Mouse (Mus musculus) kidney, postnatal 25 days (tissue): ENCODE results near the gene Klhl22.

Experiments
- DNase-seq, 2 experiments: peaks; one replicate each; pipeline ENCODE4 v3.0.0; 2021; ENCODE audit warnings: mixed read lengths in 2 of 2

Klhl22 gene

DNA sequence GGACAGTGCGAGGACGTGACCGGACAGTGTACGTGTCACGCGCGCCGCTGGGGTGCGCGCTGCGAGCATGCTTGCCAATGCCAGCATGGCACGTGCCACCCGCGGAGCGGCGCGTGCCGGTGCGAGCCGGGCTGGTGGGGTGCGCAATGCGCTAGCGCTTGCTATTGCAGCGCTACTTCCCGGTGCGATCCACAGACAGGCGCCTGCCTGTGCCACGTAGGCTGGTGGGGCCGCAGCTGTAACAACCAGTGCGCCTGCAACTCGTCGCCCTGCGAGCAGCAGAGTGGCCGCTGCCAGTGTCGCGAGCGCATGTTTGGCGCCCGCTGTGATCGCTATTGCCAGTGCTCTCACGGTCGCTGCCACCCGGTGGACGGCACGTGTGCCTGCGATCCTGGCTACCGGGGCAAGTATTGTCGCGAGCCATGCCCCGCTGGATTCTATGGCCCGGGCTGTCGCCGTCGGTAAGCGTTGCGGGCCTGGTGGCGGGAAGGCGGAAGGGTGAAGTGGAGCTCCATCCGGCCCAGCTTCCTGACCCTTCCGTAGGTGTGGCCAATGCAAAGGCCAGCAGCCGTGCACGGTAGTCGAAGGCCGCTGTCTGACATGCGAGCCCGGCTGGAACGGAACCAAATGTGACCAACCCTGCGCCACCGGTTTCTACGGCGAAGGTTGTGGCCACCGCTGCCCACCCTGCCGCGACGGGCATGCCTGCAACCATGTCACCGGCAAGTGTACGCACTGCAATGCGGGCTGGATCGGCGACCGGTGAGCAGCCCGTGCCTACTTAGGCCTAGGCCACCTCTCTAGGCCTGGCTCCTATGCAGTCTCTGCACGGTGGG, 43.6 kb downstream of the Klhl22 start:
- peak; percentile 38 to 71 for DNase-seq

DNA sequence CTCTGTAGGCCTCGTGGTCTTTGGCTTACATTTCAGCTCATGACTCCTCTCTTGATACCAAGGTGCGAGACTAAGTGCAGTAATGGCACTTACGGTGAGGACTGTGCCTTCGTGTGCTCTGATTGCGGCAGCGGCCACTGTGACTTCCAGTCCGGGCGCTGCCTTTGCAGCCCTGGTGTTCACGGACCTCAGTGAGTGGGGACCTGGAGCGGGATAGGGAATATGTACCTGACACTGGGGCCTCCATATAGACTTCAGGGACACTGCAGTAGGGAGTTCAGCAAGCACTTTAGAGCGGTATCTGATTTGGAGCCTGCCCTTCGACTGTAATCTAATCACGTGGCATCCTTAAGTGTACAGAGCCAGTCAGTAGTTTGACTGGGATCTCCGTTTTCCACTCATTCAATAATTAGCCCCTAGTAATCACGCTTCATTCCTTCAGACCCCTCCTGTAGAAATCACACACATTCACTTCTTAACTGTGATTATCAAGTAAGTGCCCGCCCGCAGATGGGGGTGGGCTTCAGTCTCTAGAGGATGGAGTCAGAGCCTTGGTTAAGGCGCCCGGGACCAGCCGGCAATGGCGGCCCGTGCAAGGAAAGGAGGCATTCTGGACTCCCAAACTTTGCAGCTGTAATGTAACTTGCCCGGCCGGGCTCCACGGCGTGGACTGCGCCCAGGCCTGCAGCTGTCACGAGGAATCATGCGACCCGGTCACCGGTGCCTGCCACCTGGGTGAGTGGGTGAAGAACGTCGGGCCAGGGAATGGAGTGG, 44.4 kb downstream of the Klhl22 start:
- DNase-seq: no peak

DNA sequence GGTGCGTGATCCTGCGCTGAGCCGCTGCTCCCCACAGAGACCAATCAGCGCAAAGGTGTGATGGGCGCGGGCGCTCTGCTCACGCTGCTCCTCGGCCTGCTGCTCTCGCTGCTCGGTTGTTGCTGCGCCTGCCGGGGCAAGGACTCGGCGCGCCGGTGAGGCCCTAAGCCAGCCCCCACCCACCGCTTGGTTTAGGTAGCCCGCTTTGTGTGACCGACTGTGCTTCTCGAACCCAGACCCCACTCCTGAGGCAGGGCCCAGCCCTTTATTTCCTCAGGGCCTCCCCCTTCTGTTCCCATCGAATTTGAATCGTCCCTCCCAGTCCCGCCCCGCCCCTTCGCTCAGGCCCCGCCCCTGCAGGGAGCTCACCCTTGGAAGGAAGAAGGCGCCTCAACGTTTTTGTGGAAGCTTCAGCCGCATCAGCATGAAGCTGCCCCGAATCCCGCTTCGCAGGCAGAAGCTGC, 45.1 kb downstream of the Klhl22 start:
- DNase-seq: peak; percentile 42 to 51

DNA sequence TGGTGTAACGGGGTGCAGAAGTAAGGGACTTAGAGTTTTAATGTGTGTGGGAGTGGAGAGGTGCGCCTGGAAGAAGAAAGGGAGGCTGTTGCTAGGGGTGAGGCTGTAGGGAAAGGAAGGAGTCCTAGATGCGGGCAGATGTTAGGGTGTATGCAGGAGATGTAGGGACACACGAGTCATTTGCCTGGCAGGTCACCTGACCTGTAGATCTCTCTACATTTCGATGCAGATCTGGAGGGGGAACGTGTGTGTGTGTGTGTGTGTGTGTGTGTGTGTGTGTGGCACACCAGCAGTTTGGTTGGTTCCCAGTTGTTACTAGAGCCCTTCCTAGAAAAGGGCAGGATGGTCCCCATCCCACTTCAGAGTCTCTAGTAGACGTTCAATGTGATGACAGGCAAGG, 45.6 kb downstream of the Klhl22 start:
- DNase-seq: no peak

DNA sequence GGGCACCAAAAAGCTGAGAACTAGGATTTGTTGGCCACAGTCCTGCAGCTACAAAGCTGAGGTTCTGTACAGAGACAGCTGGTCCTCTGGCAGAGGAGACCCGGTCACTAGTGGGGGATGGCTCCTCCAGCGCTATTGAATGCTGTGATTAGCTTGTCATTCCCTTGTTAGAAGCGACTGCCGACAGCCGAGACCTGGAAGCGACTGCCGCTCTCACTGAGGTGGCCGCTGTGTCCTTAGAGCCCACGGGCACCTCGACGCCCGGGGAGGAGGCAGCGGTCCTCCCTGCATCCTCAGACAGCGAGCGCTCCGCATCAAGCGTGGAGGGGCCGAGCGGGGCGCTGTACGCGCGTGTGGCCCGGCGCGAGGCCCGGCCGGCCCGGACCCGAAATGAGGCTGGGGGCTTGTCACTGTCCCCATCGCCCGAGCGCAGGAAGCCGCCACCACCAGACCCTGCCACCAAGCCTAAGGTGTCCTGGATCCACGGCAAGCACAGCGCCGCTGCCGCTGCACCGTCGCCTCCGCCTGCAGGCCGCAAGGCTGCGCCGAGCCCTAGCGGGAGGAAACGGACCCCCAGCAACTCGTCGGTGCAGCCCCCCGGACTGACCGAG, 47.3 kb downstream of the Klhl22 start:
- DNase-seq: no peak

DNA sequence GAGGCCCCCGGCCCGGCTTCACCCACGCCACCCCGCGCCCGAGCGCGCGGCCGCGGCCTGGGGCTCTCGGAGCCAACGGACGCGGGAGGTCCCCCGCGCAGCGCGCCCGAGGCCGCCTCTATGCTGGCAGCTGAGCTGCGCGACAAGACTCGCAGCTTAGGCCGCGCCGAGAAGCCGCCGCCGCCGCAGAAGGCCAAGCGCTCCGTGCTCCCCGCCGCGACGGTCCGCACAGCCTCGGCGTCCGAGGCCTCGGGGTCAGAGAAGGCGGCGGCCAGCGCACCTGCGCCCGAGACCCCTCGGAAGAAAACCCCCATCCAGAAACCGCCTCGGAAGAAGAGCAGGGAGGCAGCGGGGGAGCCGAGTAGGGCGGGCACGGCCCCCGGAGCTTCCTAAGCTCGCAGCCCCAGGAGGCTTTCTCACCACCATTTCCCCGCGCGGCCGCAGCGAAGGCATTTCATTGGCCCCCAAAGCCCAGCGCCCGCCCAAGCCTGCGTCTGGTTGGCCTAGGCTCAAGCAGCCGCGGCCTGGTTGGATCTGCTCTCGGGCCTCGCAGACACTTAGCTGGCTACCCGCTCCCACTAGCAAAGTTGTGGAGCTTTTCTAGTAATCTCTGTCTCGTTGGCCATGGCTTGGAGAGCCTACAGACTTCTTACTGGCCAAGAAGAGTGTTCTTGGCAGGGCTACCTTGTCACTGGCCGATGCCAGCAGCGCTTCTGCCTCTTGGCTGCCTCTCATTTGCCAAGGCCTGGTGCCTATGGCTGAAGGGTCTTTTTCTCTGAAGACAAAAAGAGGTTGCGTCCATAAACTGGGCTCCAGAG, 48.0 kb downstream of the Klhl22 start:
- peak; percentile 86 to 93 for DNase-seq

DNA sequence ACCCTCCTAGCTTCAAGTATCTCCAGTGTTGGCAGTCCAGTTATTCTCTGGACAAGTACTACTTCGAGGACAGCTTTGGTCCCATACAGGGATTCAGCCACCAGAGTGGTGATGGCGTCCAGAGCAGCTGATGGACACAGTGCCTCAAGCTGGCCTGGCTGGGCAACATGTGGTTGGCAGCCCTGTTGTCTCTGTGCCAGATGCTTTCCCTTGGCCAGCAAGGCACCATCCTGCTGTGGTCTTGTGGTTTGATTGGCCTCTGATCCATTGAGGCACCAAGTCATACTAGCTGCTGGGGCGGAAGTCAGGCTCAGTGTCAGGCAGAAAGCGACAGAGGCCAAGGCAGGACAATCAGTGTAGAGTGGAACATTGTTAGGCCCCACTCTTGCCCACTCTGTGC, 49.7 kb downstream of the Klhl22 start:
- no peak for DNase-seq

DNA sequence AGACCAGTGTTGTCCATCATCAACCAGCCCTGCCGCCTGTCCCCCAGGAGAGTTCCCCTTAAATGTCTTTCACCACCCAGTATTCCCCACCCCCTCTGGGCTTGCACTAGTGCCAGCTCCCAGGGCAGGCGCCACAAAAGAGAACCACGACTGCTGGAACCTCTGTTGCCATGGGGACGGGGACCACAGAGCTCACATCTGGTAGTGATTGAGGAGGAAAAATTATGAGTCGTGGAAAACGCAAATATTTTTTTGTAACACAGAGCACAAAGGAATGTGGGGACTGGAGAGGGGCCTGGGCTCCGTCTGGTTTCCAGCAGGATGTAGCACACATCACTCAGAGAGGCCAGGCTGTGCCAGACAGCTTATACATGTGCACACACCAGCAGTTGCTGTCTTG, 50.3 kb downstream of the Klhl22 start:
- DNase-seq: peak; percentile 38 to 49

DNA sequence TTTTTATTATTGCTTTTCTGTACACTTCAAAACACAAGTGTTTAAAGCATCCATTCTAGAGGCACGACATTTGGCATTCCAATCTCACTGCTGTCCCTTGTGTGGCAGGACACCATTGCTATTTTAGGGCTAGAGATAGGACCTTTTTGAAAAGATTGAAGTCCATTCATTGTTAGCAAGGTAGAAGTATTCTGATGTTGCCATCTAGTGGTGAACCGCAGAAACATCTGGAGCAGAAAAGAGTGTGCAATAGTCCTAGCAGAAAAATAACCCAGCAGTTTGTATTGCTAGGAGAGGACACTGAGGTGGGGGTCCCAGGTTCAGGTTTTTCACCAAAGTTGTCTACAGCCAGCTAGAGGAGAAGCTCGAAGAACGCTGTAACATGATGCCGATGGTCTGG, 52.7 kb downstream of the Klhl22 start:
- peak; percentile 38 to 58 for DNase-seq

DNA sequence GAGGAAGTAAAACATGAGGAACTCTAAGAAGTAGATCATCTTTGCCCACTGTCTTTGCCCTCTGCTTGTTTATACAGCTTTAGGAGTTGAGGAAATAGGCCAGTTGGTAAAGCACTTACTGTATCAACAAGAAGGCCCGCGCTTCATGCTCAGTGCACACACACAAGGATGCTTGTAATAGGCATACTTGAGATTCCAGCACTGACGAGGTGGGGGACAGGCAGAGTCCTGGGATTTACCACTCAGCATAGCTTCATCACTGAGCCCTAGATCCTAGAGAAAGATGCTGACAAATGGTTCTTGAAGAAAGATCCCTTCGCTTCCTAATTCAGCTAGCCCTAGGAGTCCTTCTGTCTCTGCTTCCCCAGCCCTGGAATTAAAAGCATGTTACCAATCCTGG, 53.8 kb downstream of the Klhl22 start:
- DNase-seq: peak in 1 of 2 experiments; percentile 30

DNA sequence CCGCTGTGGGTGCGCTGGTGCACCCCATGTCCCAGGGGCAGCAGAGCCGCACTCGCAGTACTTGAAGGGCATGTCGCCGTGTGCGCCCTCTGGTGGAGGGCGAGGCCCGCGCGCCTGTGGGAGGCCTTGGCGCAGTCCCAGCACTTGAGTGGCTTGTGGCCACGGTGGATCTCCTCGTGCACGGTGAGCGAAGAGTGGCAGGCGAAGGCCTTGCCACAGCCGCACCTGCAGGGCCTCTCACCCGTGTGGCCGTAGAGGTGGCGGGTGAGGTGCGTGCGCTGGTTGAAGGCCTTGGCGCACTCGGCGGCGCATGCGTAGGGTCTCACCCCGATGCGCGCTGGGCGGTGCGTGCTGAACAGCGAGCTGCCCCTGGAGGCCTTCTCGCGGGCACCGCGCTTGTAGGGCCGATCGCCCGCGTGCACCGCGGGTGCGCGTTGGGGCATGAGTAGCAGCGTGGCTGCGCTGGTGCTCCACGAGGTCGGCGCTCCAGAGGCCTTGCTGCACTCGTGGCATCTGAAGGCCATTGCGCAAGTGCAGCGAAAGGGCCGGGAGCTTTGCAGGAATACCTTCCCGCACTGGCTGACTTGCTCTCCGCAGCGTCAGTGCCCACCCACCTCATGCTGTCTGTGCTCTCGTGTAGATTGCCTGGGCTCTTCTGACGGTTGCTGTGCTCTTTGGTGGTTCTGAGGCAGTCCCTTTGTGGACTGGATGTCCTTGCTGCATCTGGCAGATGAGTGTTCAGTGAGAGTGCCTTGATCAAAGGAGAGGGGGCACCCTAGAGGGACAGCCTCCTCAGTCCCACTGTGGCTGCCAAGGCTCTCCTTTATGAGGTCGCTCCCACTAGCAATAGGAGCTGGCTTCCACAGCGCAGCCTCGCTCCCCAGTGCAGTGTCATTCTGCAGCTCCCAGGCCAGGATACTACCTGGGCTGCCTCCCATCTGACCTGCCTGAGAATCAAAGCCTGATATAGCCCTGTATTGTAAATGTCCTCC, 56.3 kb downstream of the Klhl22 start:
- peak; percentile 70 to 77 for DNase-seq

DNA sequence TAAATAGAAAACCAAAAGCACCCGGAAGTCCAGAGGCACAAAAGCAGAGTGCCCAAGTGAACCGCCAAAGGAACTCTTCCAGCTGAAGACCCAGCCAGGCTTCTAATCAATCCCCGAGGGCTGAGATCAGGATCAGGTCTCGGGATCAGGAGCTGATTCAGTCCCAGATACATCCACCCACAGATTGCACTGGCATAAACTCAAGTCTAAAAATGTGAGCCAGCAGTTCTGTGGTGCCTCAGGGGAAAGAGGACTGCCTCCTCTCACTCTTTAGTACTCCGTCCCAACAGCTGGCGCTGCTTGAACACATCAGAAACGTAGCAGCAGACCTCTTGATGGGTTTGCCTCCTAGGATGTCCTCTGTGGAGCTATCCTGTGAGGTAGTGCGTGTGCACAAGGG, 57.1 kb downstream of the Klhl22 start:
- DNase-seq: no peak

DNA sequence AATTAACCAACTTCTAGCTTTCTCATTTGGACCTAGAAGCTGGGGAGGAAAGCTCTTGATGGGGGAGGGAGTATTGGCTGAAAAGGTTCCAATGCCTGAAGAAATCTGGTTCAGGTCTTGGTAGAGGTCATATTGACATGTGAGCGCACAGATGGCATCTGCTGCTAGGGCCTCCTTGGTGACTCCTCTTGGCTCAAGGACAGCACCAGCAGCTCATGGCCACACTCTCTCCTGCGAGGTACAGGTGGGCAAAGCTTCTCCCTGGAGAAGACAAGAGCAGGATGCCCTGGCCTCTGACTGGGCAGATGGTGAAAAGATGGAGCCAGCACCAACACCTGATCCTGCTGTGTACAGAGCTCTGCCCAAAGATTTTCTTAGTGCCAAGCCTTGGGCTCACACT, 67.1 kb downstream of the Klhl22 start:
- peak in 1 of 2 experiments; percentile 54 for DNase-seq

DNA sequence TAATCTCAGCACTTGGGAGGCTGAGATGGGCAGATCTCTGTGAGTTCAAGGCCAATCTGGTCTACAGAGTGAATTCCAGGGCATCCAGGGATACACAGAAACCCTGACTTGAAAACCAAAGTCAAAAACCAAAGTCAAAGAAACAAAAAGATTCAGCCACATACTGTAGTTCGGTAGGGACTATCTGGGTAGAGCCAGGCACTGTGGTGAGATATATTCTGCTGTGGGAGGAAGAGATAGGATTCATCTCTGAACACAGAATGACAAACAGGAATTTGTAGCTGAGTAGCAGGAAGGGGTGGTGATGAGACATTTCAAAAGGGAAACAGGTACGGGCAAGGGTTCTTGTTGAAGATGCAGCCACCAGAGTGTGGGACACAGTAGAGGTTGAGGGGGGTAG, 68.8 kb downstream of the Klhl22 start:
- no peak for DNase-seq

DNA sequence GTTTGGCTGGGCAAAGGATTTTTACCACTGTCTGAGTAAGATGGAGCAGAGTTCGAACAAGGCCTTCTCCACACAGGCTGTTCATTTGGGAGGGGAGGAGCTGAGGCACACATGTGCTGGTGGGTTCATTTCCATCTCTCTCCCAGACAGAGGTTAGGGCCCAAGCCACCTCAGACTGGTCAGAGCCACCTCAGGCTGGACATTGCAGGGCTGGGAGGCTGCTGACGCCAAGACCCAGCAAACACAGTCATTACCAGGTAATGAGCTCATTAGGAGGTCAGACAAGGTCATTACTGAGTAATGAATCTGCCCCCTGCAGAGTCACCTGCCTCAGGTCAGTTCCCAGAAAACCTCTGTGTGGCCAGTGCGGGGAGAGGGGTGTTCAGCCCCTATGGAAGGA, 69.4 kb downstream of the Klhl22 start:
- DNase-seq: peak; percentile 74 to 87

DNA sequence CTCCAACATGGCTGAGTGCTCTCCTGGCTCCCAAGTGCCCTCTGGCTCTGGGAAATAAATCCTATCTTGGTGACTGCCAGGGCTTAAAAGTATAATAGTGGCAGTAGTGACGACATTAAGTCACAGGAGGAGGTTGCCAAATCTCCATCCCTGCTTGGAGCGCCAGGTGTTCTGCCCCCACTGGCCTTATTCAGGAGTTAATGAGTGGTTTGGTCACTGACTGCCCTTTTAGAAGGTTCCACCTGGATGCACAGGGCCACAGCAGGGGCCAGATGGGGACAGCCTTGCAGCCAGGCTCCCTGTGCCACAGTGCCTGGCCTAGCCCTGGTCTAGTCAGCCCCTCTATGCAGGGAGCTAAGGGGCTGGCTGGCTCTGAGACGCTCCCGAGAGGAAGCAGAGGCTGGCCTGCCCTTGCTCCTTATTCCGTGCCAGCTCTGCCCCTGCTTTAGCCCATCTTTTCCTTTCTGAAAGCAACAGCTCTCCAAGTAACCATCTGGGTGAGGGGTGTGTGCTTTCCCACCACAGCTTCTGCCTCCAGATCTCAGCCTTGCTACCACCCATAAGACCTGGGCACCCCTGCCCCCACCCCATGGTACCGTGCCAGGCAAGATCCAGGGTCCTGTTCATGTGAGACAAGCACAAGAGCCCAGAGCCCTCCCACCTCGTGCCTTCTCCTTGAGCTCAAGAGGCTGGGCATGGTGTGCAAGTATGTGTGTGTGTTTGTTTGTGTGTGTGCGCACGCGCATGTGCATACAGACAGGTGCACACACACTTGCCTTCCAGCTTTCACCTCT, 71.2 kb downstream of the Klhl22 start:
- DNase-seq: peak; percentile 45 to 85

DNA sequence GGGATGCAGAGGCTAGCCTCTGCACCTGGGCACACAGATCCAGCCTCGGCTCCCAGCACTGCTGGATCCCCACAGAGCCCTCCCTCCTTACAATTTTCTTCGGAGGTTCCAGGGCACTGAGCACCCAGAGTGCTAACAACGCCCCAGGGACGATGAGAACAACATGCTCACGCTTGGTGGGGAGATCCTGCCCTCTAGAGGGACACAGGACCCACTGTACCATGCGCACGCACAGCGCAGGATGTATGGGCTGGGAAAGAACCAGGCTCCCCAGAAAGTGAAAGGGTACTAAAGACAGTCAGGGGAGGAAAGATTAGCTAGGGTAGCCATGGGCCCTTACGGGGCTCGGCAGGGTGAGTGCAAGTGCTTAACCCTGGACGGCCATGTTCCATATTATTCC, 72.4 kb downstream of the Klhl22 start:
- DNase-seq: no peak

DNA sequence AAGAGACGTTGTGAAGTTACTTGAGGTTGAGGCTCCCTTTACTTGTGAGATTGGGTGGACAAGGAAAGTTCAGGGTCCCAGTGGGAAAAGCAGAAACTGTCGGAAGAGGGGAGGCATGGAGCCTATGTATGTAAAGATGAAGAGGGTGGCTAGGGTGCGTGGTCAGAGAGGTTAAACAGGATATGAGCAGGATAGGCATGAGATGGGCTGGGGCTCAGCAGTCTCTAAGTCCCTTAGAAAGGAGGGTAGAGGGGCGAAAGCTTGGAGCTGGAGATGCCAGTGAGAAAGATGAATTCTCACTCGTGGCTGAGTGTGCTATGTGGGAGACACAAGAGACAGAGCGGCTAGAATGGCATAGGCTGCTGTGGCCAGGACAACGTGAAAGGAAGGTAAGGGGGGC, 73.4 kb downstream of the Klhl22 start, which contains the start of gene B830017H08Rik:
Gene B830017H08Rik, plus strand, starts transcription at position 301 of the 400 bp plus-strand sequence.
- DNase-seq: no peak

DNA sequence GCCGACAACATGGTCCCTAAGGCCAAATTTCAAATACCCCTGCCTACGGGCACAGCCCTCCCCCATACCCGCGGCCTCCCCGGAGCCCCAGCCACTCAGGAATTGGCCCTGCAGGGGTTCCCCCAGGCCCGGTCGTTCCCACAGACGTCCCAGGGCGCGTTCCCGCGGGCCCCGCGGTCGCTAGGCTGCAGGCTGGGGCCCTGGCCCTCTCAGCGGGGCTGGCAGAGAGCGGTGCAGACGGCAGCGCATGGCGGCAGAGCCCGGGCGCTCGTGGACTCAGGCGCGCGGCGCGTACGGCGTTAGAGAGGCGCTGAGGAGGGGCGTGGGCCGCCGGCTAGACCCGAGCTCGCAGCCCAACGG, 73.9 kb downstream of the Klhl22 start:
- no peak for DNase-seq

DNA sequence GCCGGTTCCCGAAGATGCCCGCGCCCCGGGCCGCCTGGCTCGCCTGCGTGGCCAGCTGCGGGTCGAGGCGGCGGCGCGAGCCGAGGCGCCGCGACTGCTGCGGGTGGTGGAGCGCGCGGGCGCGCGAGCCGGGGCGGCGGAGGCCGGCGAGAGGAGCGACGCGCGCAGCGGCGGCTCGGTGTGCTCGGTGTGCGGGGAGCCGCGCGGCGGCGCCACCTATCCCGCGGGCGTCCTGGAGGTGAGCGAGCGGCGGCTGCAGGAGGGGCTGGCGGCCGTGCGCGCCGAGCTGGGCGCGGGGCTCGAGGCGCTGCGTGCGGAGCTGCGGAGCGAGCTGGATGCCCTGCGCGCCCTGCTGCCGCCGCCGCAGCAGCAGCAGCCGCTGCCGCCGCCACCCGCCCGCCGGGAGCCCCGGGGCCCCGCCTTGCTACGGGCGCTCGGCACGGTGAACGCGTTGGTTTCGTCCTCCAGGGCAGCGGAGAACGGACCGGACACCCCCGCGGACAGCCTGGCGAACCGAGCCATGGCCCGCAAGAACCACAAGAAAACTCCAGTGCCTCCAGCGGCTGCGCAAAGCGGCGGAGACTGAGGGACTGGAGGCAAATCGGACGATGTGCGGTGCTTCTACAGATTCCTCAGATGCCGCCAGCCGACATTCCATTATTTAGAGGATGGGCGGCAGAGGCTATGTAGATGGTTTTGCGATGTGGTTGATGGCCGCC, 74.4 kb downstream of the Klhl22 start:
- DNase-seq: no peak
